Mouse (Mus musculus) myocyte (in vitro differentiated cells): ENCODE measurements at regions not wholly inside any gene's neighbourhood (a gene's known extent, or its start where the extent isn't known, plus 50 kb on each side); places are given as distances from the start of the nearest gene placed in this dataset.

Source experiments
- H3K27me3 ChIP-seq: one replicate; pipeline ENCODE4 v1.6.1; 2011; ENCODE audit not compliant: control insufficient read depth, insufficient read depth, insufficient read length
- H3K36me3 ChIP-seq: one replicate; pipeline ENCODE4 v1.6.1; 2011; ENCODE audit not compliant: control insufficient read depth, insufficient read depth
- H3K4me2 ChIP-seq: one replicate; pipeline ENCODE4 v1.6.1; 2011; ENCODE audit warnings: low read depth, control low read depth
- H3K4me3 ChIP-seq: one replicate; pipeline ENCODE4 v1.5.1; 2011; ENCODE audit warnings: mild to moderate bottlenecking, control low read depth, moderate library complexity
- H3K79me2 ChIP-seq: one replicate; pipeline ENCODE4 v1.6.1; 2011; ENCODE audit not compliant: control insufficient read depth, insufficient read depth
- H3ac ChIP-seq: one replicate; pipeline ENCODE4 v1.6.1; 2011; ENCODE audit not compliant: control insufficient read depth, insufficient read length
- MYOD1 ChIP-seq, 3 experiments: IDR thresholded peaks; one replicate each; pipeline ENCODE4 v1.6.1; 2011; ENCODE audit warnings: control low read depth in 2 of 3, low read depth in 2 of 3, mild to moderate bottlenecking in 2 of 3, moderate library complexity in 1 of 3; ENCODE audit not compliant: insufficient read length in 2 of 3, control insufficient read depth in 1 of 3
- POLR2A ChIP-seq: IDR thresholded peaks from one replicate; pipeline ENCODE4 v1.6.1; 2011; ENCODE audit warnings: low read depth, mild to moderate bottlenecking, control low read depth, moderate library complexity; ENCODE audit not compliant: insufficient read length
- POLR2AphosphoS2 ChIP-seq: IDR thresholded peaks from one replicate; pipeline ENCODE4 v1.6.1; 2011; ENCODE audit warnings: low read depth, control low read depth; ENCODE audit not compliant: insufficient read length
- REST ChIP-seq: IDR thresholded peaks from one replicate; pipeline ENCODE4 v1.6.1; 2011; ENCODE audit warnings: mild to moderate bottlenecking, control low read depth, moderate library complexity; ENCODE audit not compliant: insufficient read depth, insufficient read length
- SRF ChIP-seq: IDR thresholded peaks from one replicate; pipeline ENCODE4 v1.6.1; 2011; ENCODE audit warnings: low read depth; ENCODE audit not compliant: control insufficient read depth, insufficient read length
- TCF12 ChIP-seq: IDR thresholded peaks from one replicate; pipeline ENCODE4 v1.6.1; 2011; ENCODE audit warnings: mild to moderate bottlenecking, control low read depth; ENCODE audit not compliant: poor library complexity, insufficient read depth, severe bottlenecking
- TCF3 ChIP-seq: IDR thresholded peaks from one replicate; pipeline ENCODE4 v1.6.1; 2011; ENCODE audit warnings: low read depth, control low read depth; ENCODE audit not compliant: insufficient read length

DNA sequence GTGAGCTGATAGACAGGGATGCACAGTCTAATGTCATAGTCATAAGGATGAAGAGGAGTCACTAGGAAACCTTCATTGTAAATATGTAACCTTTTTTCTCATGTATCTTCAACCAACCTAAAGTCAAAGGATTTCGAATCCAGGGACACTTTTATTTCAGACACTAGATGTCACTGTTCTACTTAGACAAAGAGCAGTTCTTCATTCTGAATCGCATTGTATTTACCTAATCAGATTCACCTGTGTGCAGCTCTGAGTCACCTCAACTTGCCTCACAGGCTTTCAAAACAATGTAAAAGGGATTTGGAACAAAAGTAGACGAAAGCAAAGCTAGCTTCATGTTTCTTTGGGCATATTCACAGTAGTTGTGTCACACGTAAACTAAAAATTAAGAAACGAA is 57.3 kb upstream of the Erbb4 start:
- Histone ChIP-seq H3K79me2 (no peaks in the 10 kb centered on the region), H3K36me3 (no peaks in the 10 kb centered on the region)

More for the DNA sequence above, 57.3 kb upstream of the Erbb4 start:
- H3ac ChIP-seq, result no peak overlapping the region
- no peak overlapping the region for H3K4me3 ChIP-seq
- TF ChIP-seq MYOD1 (IDR thresholded peaks at IDR 0.05; ENCODE audit: control insufficient read depth in 1 of 3, insufficient read length in 2 of 3, low read depth in 2 of 3) (no peak), TCF3 (no peak), REST (no peak), POLR2A (no peak), SRF (no peak), TCF12 (no peak), POLR2AphosphoS2 (no peak)
- no peaks in the 10 kb centered on the region for H3K27me3 ChIP-seq
- no peak overlapping the region for H3K4me2 ChIP-seq
